Mouse (Mus musculus): ENCODE results near the gene Fam124b.

Fam124b gene

DNA sequence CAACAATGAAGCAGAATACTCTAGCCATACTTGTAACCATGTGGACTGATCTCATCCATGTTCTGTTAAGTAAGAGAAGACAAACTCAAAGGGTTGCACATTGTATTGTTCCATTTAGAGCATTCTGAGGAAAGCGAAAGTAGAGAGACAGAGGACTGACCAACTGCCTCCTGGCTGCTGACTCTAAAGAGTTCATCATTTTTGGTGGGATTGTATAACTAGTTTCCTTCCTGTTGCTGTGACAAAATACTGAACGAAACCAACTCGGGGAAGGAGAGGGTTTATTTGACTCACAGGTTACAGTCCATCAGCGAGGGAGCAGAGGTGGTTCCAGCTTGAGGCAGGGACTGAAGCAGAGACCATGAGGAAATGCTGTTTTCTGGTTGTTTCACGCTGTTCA is 50.6 kb downstream of the Fam124b start:
- DNase-seq = no peak

DNA sequence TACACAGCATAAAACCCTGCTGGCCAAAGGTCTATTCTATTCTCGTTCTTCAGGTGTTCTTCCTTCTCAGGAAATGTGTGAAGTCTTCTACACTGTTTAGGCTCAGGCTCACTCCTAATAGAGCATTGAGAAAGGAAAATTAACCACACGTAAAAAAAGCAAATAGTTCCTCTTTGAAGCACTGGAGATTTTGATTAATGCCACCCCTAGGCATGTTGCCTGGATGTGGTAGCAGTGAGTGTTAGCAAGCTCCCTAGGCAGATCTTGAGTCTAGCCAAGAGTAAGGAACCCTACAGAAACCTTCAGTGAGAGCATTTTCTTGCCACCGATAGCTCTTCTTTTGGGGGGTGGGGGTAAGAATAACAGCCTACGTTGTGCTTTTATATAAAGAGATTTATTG is 51.7 kb downstream of the Fam124b start:
- DNase-seq = no peak

DNA sequence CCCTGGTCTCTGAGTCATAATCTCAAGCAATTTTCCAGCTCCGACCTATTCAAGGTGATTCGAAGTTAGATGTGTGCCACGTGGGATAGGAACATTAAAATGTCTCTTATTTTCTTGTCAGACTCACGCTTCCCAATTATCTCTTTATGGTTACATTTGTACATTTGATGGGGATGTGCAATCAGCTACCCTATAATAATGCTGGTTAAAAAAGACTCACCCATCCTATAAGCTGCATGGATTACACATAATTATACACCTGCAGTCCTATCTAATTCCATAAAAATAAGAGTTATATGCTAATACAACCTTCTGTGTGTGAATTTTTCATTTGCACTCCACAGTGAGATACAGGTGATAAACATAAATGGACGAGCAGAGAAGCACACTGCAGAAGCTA is 52.9 kb downstream of the Fam124b start:
- no peak for DNase-seq

DNA sequence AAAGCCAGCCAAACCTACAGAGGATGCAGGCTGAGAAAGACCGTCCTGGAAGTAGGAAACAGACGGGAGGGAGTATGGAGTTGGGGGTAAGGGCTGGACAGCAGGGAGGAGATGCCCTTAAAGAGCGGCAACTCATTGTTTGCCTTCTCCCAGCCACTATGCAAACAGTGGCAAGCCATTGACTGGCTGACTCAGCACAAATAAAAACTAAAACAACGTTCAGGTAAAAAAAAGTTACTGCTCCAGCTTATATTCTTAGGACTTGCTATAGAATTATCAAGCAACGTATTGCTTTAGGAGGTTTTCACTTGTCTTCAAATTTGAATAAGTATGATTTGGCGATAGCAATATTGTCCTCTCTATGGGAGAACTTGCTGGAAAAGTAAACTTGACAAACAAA is 55.3 kb downstream of the Fam124b start:
- no peak for DNase-seq

DNA sequence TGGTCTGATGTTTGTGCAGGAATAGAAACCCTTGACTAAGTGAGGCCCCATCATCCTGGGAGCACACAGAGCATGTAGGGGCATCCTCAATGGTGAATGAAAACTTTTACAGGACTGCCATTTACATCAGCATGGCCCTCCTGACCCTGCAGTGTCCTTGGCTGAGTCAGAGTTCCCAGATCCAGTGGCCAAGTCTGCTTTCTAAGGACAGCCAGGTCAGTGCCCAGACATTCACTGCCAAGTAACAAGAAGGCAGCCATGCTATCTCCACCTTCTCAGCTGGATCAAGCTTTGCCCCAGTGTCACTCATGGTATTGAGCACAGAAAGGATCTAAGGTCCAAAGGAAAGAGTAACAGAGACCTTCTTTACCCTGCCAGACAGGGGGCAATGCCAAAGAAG is 58.7 kb downstream of the Fam124b start:
- no peak for DNase-seq

DNA sequence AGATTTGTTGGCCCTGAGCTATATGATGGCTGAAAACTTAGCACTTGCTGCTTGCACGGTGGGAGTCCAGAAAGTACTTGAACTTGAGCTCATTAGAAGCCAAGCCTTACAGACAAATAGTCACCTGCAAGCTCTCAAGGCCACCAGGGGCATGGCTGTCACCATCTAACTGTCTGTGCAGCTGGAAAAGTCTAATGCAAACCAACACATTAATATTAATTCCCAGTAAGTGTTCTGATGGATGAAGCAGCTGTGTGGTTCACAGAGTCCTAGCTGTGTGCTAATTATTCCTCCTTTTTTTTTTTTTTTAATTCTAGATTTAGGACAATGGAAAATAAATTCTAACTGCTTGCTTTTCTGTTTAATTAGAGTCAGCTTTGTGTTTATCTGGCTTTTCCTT is 63.4 kb downstream of the Fam124b start:
- no peak for DNase-seq

DNA sequence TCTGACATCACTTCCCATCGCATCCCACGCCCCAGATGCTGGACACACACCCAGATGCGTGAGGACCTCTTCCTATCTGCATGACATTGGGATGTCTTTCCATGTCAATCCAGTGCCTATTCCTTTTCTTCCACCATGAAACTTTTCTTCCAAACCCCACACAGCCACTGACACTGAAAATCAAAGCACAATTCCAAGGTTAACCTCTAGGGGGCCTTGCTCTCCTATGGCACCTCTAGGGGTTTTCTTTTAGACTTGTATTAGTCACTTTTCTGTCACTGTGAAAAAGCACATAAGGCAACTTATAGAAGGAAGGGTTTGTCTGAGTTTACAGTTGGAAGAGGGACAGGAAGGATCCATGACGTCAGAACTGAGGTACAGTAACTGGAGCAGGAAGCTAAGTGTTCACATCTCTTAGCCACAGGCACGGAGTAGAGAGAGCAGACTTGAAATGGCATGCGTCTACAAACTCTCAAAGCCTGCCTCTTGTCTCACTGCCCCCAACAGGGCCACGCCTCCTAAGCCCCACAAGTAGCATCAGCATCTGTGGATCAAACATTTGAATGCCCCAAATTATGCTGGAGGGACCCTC is 65.1 kb downstream of the Fam124b start:
- DNase-seq = no peak

DNA sequence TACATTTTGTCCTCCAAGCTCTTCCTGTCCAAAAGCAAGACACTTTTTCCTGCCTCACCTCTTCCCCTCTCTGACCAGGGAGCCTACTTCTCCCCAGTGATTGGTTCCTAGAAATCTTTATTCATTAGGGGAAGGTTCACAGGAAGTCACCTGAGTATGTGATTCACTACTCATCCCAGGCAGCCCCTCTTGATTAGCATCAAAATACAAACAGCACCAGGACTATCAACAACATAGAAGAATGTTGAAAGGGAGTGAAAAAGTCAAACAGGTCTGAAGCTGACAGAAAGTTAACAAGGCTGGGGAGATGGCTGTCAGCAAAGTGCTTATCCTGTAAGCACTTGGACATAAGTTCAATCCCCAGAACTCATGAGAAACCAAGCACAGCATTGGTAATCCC is 67.6 kb downstream of the Fam124b start:
- DNase-seq = no peak
